Mouse (Mus musculus): Measurements from ENCODE around the gene Gjc1.
A peak's percentile ranks its signal among the peaks of the same experiment; 100 is the strongest.

The Gjc1 gene

GRCm38 (mm10) chr11:102819021-102819782, at the start of gene Gjc1:
Gene Gjc1 (minus strand): TSS chr11:102819700.
- DNase-seq = peak; percentile 87

- peak; percentile 89 for DNase-seq
Observed at GRCm38 (mm10) chr11:102864272-102864671, 44.8 kb upstream of the Gjc1 start.

GRCm38 (mm10) chr11:102859933-102860332, 40.4 kb upstream of the Gjc1 start:
- DNase-seq = no peak

GRCm38 (mm10) chr11:102858951-102859350, 39.5 kb upstream of the Gjc1 start:
- DNase-seq = no peak

GRCm38 (mm10) chr11:102855941-102856340, 36.4 kb upstream of the Gjc1 start:
- no peak for DNase-seq

- no peak for DNase-seq
Observed at GRCm38 (mm10) chr11:102853760-102854159, 34.3 kb upstream of the Gjc1 start.

GRCm38 (mm10) chr11:102851883-102852282, 32.4 kb upstream of the Gjc1 start:
- DNase-seq = peak; percentile 87

- DNase-seq = no peak
Observed at GRCm38 (mm10) chr11:102845926-102846325, 26.4 kb upstream of the Gjc1 start.

GRCm38 (mm10) chr11:102838616-102839150, 19.2 kb upstream of the Gjc1 start:
- no peak for DNase-seq

GRCm38 (mm10) chr11:102838126-102838525, 18.6 kb upstream of the Gjc1 start:
- peak; percentile 54 for DNase-seq

- no peak for DNase-seq
Observed at GRCm38 (mm10) chr11:102837385-102837784, 17.9 kb upstream of the Gjc1 start.

GRCm38 (mm10) chr11:102836146-102836545, 16.6 kb upstream of the Gjc1 start:
- DNase-seq = no peak

GRCm38 (mm10) chr11:102835549-102835948, 16.0 kb upstream of the Gjc1 start, which contains the start of gene Higd1b:
Gene Higd1b (plus strand): TSS chr11:102835849.
- no peak for DNase-seq

GRCm38 (mm10) chr11:102834219-102834618, 14.7 kb upstream of the Gjc1 start:
- DNase-seq = peak; percentile 32

GRCm38 (mm10) chr11:102832700-102833297, 13.3 kb upstream of the Gjc1 start:
- no peak for DNase-seq

- DNase-seq = no peak
Observed at GRCm38 (mm10) chr11:102830276-102830675, 10.8 kb upstream of the Gjc1 start.

- no peak for DNase-seq
Observed at GRCm38 (mm10) chr11:102827097-102827496, 7.6 kb upstream of the Gjc1 start.

GRCm38 (mm10) chr11:102826476-102826875, 7.0 kb upstream of the Gjc1 start:
- DNase-seq = no peak

- peak; percentile 34 for DNase-seq
Observed at GRCm38 (mm10) chr11:102821231-102821630, 1.7 kb upstream of the Gjc1 start.

- DNase-seq = no peak
Observed at GRCm38 (mm10) chr11:102820432-102820831, 932 bp upstream of the Gjc1 start.

- no peak for DNase-seq
Observed at GRCm38 (mm10) chr11:102819783-102820385, 384 bp upstream of the Gjc1 start.

- peak; percentile 66 for DNase-seq
Observed at GRCm38 (mm10) chr11:102818121-102819020, 1.1 kb downstream of the Gjc1 start.

- no peak for DNase-seq
Observed at GRCm38 (mm10) chr11:102814881-102815280, 4.6 kb downstream of the Gjc1 start.
